Mouse (Mus musculus): ENCODE results near the gene Cux1.

The Cux1 gene

DNA sequence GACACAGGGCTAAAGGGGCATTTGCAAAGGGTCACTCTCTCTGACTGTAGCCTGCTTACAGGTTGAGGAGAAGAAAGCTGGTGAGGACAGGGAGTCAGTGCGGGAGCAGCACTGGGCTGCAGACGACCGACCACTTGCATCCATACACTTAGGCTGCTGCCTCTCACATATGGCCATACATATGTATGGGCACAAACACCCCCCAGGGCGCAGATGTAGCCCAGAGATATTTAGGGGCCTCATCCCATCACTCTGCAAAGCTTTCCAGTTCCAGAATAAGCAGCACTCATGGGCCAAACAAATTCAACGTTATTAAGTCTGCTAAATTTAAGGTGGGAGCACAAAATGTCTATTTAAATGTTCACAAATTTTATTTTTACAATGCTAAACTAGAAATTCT lies 261.0 kb downstream of the Cux1 start:
- no peak for DNase-seq (ENCODE audit: low read depth)

DNA sequence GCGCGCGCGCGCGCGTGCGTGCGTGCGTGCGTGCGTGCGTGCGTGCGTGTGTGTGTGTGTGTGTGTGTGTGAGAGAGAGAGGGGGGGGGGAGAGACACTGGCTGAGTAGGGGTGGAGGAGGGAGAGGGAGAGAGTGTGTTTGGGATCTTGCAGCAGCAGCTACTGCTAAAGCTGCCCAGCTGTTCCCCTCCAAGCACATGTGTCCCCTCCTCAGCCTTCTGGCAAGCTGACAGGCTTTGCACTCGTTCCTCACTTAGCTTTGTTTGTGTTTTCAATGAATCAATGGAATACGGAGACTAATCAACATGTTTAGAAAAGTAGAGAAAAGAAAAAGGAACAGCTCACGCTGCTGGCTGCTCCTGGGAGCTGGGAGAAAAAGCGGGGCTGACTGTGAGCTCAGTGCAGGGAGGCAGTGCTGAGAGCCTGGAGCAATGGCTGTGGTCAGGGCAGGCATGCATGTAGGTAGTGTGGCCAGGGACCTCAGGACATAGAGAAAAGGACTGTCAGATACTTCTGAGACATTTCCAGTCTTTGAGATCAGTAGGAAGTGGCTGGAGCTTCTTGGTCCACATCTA lies 263.8 kb downstream of the Cux1 start:
- DNase-seq (ENCODE audit: low read depth): no peak

DNA sequence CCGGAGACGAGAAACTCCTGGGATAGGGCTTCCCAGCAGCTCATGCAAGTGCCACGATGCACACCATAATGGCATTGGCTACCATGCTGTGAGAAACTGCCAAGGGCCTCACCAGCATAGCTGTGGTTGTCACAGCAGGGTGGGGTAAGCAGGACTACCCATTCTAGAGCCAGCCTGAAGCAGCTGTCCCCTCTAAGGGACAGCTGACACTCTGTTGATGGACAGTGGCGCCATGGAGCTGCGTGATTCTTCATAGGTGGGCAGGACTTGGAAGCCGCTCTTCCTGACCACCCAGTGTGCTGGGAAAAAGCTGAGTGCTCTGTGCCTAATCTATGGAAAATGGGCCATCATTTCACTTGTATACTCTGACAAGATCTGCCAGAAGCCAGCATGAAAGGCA lies 266.4 kb downstream of the Cux1 start:
- no peak for DNase-seq (ENCODE audit: low read depth)

DNA sequence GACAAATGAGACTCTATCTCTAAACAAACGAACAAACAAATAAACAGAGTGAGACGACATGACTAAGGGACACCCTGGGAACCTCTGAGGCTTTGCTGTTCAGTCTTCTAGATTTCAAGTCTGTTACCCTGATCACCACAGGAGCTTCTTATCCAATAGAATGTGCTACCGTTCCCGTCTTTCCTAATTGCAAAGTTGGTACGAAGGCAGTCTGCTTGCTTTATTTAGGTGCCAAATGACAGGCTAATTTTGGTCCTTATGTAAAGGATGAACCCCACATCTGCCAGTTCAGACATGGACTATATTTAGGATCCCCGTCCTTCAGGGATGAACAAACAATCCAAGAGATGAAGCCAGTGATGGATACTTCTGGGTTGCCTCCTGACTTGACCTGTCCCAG lies 269.6 kb downstream of the Cux1 start:
- no peak for DNase-seq (ENCODE audit: low read depth)

DNA sequence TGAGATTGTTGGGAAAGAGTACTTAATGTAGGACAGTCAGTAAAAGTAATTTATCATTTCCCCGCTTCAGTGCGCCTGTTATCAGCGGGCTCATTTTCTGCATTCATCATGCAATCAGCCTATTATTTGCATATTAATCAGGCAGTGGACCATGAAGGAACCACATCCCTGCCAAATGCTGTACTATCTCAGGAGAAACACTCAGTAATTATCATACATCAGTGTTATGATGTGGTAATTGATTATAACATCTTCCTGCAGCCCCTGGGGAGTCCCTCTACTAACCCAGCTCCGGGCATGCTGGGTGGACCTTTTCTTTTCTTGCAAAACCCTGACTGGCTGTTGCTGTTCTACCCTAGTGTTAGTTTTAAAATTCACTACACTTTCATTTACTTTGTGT lies 270.4 kb downstream of the Cux1 start:
- no peak for DNase-seq (ENCODE audit: low read depth)

DNA sequence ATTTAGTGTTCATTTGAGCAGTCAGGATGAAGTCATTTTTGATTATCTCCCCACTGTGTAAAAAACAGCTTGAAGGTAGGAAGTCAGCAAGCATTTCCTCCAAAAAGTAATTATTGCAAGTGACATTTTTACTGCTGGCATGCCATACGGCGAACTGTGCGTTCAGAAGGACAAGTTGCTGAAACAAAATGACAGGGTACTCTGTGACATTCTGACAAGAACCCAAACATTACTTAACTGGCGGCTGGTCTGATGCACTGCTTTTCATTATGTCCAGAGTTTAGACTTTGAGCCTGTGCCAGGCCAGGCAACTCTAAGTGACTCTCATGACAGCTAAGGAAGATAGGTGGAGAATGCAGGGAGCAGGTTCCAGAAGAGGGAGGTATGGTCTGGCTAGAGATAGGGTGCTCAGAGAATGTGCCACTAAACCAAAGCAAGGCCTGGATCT lies 274.3 kb downstream of the Cux1 start:
- no peak for DNase-seq (ENCODE audit: low read depth)

DNA sequence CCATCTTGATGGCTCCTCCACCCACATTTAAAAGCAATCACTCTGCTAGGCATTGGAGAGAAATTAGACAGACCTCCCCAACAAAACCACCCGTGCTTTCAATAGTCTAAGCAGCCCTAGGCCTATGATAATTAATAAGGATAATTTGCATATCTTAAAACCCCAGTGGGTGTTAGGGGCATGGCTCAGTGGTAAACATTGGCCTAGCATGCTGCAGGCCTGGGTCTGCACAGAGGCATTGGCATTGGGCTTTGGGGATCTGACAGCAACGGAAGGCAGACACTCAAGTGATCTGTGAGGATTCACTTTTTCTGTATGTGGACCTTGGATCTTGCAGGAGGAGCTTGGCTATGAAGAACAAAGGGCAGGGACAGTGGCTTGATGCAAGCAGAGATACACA lies 274.9 kb downstream of the Cux1 start:
- DNase-seq (ENCODE audit: low read depth): no peak

DNA sequence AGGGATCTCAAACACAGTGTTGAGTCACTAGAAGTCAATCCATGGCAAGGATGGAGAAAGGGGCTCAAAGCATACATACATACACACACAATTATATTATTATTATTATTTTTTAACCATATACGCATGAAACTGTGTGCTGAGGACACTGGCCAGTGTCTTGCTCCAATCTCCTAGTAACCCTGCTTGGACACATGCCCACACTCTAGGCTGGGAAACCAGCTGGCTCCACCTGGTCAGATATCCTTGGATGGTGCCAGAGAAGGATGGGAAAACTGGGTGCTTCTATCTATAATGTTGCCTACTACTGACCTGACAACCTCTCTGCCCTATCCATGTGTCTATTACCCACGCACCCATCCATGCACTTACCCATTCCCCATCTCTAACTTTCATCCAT lies 275.7 kb downstream of the Cux1 start:
- no peak for DNase-seq (ENCODE audit: low read depth)

DNA sequence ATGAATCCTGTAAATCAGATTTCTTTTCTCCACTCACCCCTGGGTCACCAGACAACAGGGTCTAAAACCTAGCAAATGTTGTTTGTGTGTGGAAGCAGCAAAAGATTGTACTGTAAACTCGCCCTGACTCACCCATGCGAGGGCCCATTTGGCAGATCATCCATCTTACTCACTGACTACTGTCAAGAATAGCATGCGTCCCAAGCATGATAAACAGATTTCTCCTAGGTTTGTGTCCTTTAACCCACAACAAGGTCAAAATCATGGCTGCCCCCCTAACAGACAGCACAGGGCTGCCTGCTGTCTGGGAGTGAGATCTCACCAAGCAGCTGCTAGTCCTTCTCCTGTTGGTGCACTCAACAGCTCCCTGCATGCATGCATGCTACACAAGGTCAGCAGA lies 277.5 kb downstream of the Cux1 start:
- peak; percentile 55 for DNase-seq (ENCODE audit: low read depth)

DNA sequence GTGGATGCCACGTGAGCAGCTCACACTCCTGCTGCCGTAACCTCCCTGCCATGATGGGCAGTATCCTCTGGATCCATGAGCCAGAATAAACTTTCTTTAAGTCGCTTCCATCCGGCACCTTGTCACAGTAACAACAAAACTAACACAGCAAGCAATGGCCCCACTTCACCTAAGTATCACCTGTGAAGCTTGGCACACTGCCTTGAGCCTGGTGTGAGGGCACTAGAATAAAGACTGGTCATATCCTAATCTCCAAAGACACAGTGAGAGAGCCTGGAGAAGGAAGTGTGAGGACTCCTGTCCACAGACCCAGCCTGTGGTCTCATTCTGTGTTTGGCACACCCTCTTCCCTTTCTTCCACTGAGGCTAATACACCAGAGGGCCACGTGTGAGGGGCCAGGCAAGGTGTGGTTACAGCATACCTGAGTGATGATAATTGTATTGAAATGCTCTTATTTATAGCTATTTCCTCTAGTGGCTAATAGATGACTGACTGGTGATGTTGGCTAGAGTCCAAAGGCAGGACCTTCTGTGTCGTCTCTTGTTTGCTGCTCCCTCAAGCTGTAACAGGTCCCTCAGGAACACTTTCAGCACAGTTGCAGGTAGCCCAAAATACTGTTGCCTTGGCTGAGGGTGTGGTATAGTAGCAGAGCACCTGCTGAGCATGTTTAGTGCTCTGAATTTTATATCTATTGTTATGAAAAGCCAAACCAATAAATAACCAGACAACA lies 278.8 kb downstream of the Cux1 start:
- no peak for DNase-seq (ENCODE audit: low read depth)

DNA sequence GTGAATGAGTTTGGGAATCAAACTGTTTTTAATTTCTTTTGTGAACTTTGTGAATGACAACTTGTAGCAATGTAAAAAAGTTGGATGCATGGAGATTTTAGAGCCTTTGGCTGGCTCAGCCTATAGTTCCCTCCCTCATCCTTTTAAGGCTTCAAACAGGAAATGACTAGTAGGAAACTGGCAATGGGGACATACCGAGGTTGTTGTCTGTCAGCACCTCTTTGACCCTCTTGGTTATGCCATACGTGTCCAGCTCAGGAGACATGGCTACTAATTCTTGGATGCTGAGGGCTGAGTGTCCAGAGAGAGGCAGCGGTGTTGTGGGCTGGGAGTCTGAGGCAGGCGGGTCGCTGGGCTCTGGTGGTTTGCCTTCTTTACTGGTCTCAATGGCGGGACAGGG lies 280.7 kb downstream of the Cux1 start:
- peak; percentile 11 for DNase-seq (ENCODE audit: low read depth)

DNA sequence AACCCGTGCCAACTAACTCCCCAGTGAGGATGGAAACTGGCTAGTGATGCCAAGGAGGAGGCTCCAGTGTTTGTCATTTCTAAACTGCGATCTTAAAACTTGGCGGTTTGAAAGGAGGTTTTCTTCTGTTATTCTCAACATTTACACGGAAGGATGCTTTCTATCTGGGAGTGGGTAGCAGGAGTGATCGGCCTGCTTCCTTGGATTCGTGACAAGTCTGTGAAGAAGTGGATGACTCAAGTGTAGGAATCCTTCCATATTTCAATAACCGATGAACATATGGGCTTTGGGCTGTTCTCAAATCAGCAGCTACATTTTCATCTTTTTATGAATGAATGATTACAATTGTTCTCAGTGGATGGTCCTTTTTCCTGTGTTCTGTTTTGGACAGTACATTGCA lies 282.2 kb downstream of the Cux1 start:
- DNase-seq (ENCODE audit: low read depth): peak; percentile 52

DNA sequence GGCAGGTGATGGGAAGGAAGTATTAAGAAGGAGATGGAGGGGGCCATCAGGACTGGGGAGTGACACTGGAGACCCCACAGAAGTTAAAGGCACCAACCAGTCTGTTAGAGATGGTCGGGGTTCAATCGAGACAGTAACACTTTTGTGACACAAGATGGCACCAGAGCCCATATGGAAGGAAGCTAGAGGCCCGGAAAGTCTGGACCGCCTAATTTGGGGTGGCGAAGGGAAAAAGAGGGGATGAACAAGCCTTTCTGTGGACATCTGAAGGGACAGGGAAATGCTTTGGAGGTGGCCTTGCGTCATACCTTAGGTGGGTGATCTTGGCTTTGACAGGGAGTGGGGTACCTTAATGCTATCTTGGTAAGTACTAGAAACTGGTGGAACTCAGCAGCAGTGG lies 285.9 kb downstream of the Cux1 start:
- DNase-seq (ENCODE audit: low read depth): peak; percentile 63

DNA sequence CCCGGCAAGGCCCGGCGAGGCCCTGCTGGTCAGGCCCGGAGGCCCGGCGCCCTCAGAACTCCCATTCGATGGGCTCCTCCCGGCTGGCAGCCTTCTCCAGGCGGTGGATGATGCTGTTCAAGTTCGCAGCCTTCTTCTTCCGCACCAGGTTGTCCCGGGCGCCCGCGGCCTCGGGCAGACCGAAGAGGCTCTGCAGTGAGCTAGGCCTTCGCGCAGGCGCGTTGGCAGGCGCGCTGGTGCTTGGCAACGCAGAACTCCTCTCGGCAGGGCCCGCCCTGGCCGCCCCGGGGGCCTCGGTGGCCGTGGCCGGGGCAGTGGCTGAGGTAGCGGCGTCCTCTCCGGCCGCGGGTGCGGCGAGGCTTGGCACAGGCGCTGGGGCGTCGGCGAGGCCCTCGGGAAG lies 292.6 kb downstream of the Cux1 start:
- DNase-seq (ENCODE audit: low read depth): no peak

DNA sequence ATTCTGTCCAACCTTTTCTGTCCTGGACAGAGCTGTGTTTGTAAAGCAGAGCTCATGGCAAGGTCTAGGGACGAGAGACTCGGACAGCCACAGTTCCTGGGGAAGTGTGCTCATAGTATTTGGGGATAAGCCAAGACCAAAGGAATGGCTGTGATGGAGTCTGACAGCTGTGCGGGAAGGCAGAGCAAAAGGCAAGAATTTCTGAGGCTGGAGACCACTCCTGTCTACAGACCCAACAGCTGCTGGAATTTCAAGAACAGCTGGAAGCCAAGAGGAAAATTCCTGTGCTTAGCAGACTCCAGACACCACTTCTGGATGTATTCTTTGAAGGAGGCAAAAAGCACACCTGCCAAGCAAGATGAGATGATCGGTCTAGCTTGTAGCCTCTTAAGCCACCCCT lies 297.4 kb downstream of the Cux1 start:
- DNase-seq (ENCODE audit: low read depth): no peak

DNA sequence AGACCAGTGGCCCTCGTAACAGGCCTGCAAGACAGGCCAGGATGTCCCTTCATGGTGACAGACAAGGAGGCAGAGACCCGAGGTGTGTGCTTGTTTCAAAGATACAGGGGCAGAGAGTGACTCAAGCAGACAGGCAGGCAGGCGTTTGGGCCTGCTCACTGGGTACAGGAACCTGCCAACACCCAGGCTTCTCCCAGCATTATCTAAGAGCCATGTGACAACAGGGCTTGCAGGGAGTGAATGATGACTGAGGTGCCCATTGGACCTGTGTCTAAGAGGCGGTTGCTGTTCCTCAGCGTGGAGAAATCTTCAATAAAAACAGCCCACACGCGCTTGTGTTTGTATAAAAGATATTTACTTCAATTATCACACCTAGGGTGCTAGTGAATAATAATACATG lies 301.2 kb downstream of the Cux1 start:
- no peak for DNase-seq (ENCODE audit: low read depth)

DNA sequence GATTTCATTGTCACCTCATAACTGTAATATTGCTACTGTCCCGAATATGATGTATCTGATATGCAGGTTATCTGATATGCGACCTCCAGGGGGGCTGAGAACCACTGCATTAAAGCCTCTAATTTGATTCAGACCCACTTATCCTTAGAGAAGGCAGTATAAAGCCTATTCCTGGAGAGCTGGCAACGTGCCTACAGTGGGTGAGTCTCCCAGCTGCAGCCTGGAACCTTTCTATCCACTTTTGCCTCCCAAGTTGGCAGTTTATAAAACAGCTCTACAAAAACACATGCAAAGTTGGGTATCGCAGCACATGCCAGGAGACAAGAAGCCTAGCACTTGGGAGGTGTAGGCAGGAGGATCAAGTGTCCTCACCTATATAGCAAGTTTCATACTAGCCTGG lies 303.9 kb downstream of the Cux1 start:
- DNase-seq (ENCODE audit: low read depth): peak; percentile 22

DNA sequence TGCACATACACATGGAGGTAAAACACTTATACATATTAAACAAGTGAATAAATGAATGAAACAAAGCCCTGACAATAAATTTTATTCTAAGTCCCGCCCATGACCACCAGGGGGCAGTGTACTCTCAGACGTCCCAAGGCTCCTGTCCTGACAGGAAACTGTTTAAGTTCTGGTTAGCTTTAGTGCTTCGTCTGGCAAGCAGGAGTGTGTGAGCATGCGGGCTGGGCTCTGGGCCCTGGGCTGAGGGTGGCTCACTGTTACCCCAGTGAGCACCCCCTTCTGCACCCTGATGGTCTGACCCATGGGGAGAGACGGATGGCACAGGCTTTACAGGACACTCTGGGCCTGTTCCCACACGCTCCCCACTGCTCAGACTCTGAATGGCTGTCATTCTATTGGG lies 308.4 kb downstream of the Cux1 start:
- peak; percentile 89 for DNase-seq (ENCODE audit: low read depth)

DNA sequence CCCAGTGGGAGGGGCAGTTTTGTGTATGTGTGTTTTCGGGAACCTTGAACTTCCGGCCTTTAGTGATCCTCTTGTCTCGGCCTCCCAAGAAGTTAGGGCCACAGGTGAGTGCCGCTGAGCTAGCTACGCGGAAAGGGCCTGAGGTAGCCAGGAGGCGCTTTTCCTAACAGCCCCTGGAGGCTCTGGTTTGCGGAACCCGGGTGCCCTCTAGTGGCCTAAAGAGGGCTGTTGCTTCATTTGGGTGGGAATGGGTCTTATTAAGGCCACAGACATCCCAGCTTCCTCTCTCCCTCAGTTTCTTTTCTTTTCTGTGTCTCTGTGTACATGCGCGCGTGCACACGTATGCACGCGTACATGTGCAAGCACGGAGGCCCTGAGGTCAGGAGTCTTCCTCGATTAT lies 314.4 kb downstream of the Cux1 start:
- DNase-seq (ENCODE audit: low read depth): peak; percentile 88

DNA sequence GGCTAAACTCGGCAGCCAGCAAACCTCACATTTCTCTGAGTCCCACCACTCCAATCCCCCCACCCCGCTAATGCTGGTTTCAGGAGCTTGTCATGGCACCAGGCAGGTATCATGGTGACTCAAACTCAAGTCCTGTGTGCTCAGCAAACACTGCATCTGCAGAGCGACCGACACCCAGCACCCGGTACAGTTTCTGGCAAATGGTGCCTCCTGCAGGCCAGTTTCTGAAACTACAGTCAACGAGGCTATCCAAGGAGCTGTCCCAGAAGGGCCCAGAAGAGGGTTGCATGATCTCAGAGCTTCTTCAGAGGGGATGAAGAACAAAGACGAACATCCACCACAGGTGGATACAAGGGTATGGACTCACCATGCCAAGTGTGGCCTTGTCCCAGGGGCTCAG lies 316.3 kb downstream of the Cux1 start:
- peak; percentile 72 for DNase-seq (ENCODE audit: low read depth)

DNA sequence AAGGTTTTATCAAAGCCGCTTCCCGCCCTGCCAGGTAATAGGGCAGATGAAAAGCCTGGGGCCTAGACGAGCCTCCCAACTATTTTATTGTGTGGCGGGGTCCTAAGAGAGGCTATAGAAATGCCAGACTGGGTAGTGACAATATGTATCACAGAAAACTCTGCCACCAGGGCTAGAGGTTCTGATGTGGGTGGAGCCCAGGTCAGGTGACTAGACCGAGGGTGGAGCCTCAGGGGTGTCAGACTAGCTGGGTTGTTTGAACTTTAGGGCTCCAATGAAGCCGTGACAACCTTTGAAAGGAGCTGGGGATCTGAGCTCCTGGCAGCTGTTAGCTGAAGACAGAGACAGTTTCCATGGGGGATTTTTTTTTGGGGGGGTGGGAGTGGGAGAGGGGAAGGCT lies 318.8 kb downstream of the Cux1 start:
- no peak for DNase-seq (ENCODE audit: low read depth)

DNA sequence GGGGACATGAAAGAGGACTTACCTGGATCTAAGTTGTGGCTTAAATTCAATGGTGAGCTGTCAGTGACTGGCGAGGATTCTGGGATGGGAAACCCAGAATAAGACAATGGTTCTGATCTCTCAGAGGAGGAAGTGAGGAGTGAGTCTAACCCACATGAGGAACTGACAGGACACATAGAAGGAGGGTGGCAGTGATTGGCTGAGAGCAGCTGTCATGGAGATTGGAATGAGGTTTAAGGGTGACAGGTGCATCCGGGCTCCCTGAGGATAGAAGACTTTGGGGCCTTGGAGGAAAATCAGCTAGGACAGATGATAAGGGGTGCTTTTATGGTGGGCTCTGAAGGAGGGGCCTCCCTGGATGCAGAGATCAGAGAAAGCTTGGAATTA lies 320.8 kb downstream of the Cux1 start, which contains the start of gene Sh2b2:
Gene Sh2b2 (minus strand): TSS at position 105 of the 387 bp plus-strand sequence.
- no peak for DNase-seq (ENCODE audit: low read depth)

DNA sequence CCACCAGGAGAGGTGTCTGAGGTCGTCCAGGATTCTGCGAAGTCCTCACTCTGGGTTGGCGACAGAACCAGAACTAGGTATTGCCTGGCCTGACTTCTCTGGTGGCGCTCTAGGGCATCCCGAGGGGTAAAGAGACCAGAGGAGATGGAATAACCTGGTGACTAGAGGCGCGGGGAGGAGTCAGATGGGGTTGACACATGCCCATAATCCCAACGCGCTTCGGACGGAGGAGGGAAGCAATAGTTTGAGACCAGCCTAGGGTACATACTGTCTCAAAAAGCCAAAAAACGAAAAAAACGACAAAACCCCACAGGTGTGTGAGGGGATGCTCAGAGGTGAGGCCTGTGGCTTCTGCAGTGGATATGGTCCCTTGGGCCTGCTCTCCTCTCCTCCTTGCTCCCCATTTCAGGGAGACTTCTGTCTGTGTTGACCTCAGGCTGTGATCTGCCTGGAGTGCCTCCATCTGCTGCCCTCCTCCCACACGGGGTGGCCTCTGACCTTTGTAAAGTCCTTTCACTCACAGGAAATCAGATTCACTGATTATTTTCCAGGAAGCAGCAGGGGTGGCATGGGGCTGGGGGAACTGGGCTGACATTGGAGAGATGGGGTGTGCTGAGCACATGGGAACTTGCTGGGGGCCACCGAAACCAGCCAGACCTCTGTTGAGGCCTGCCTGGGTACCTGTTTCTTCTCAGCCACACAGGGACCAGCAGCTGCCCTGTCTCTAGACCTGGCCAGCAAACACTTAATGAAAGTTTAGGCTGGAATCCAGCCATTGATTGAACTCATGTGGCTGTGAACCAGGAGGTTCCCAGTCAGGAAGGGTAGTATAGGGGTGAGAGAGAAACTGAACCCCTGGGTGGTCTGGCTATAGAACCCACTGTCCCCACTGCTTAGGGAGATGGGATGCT lies 321.5 kb downstream of the Cux1 start:
- DNase-seq (ENCODE audit: low read depth): no peak

Data from NIH3T3 (cell line).